Mouse (Mus musculus) stomach, postnatal 0 days (tissue): ENCODE results near the gene Isca1.

Experiments
- CTCF ChIP-seq: IDR thresholded peaks from 2 replicates; pipeline ENCODE4 v1.5.1; 2016; ENCODE audit warnings: antibody characterized with exemption, low read depth, mild to moderate bottlenecking, moderate library complexity
- EP300 ChIP-seq: optimal IDR thresholded peaks from 2 replicates; pipeline ENCODE3; 2016; ENCODE audit warnings: antibody characterized with exemption

DNA sequence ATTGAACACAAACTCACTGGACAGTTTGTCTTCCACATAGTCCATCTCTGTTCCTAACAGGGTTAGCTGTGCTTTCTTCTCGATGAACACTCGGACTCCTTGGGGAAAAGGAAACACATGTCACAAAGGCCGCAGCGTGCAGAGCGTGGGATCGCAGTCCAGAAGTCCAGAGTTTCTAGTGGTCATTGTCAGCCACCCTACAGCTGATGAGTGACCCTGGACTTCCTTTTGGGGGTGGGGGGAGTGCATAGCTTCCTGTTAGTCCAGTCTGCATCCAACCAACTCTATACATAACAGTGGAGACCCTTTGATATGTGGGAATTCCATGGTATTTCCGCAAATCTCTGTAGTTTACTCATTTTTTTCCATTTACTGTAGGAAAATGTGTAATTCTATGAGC, 12.7 kb downstream of the Isca1 start:
- no peak for TF ChIP-seq CTCF
- TF ChIP-seq EP300: no peak
